Mouse (Mus musculus) ES-E14 (cell line): ENCODE measurements around the gene Slc35f1.

Experiments
- HCFC1 ChIP-seq: IDR thresholded peaks from 2 replicates; pipeline ENCODE4 v1.6.1; 2012; ENCODE audit warnings: low read length, inconsistent platforms, borderline replicate concordance; ENCODE audit not compliant: insufficient read depth
- MAFK ChIP-seq: IDR thresholded peaks from 2 replicates; pipeline ENCODE4 v1.6.1; 2014; ENCODE audit warnings: mild to moderate bottlenecking, low read depth, low read length, inconsistent platforms; ENCODE audit not compliant: insufficient read depth
- ZC3H11A ChIP-seq: IDR thresholded peaks from 2 replicates; pipeline ENCODE4 v1.6.1; 2012; ENCODE audit warnings: low read depth, mild to moderate bottlenecking, inconsistent platforms, low read length, borderline replicate concordance

GRCm38 (mm10) chr10:52851994-52852393, 161.7 kb downstream of the Slc35f1 start:
- no peak for TF ChIP-seq MAFK
- no peak for TF ChIP-seq HCFC1
- no peak for TF ChIP-seq ZC3H11A
